Mouse (Mus musculus) spleen, adult 2 months (tissue): Measurements from ENCODE around the gene Hist1h4a.

Experiments used
- CTCF ChIP-seq: fragments of 200-500 bp; IDR thresholded peaks from 2 replicates; pipeline ENCODE4 v1.5.1; 2011; ENCODE audit warnings: mild to moderate bottlenecking, inconsistent platforms; ENCODE audit not compliant: insufficient read depth, insufficient read length, insufficient replicate concordance; ENCODE audit errors: extremely low read depth
- POLR2A ChIP-seq: fragments of 200-500 bp; IDR thresholded peaks from 2 replicates; pipeline ENCODE4 v1.6.1; 2011; ENCODE audit warnings: low read depth, low read length, inconsistent platforms

DNA sequence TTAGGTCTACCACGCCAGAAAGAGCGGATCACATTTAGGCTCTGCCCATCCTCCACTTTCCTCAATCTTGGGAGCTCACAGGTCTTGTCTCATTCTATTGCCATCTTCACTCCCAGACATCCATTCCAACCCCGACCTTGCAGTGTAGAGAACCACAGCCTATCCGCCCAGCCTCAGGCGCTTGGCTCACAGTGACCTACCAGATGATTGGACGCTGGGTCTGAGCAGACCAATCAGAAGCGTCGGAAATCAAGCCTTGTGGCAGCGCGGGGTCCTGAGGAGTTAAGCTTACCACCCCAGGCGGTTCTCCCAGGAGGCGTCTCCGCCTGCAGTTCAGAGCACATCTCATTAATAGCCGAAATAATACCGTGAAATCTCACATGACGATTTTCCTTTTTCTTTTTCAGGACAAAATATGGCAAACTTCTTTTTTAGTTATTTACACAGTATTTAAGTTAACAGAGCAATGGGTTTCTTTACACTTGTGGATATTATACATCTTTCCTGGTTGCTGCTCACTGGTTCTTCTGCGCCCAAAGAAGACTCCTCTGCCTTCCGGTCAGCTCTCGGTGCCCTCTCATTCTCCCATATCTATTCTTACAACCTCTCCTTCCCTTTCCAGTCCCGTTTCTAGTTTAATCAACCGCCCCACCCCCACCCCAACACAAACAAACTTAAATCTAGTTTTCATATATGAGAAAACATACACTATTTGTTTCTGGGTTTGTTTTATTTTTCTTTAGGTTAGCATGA is 11.7 kb upstream of the Hist1h4a start:
- no peak for TF ChIP-seq CTCF
- no peak for TF ChIP-seq POLR2A
